Mouse (Mus musculus): ENCODE results near the gene Clic3.
"Not testable (repeated sequence)": the region's sequence is repeated elsewhere in the genome, so short reads cannot be mapped to it uniquely, and the experiment has no call there.

The Clic3 gene

DNA sequence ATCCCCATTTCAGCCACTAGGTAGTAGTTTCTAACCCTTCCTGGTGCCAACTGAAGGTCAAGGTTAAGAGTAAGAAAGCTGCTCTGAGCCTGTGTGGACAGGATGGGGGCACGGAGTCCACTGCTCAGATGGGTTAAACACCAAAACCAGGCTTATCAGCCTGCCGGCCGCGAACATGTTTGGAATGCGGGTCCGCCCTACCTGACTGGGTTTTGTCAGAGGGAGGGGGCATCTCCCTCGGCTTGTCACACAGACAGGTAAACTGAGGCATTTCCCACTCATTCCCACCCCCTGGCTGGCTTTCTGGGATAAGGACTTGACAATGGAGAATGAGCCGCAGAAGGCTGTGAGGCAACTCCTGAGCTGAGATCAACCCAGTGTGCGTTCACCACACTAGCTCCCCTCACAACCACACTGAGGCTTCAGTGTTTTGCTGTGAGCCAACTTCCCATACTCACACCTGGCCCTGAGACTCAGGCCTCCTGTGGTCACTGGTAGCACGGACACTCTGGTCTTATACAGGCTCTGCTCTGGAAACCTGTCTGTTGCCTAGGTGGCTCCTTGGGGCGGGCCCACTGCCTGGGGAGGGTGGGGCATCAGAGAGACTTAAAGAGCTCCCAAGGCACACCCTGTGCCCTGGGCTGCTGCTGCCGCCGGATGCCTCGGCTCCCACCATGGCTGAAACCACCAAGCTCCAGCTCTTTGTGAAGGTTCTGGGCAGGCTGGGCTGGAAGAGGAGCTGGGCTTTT, at the start of gene Clic3:
Gene Clic3, plus strand, starts transcription at position 634 of the 749 bp plus-strand sequence.
- peak; percentile 67 for DNase-seq

DNA sequence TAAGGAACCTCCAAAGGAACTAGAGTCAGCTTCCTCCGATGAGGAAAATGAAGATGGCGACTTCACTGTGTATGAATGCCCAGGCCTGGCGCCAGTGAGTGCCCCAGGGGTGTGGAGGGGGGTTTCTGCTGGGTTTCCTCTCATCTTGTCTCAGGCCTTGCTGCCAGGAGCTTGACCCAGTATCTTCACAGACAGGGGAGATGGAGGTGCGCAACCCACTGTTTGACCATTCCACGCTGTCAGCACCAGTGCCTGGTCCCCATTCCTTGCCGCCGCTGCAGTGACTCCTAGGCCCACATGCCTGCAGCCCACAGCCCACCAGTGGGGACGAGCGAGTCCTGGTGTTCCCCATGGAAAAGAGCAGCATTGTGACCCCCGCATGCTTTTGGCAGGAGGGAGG, 47.7 kb upstream of the Clic3 start:
- no peak for DNase-seq

DNA sequence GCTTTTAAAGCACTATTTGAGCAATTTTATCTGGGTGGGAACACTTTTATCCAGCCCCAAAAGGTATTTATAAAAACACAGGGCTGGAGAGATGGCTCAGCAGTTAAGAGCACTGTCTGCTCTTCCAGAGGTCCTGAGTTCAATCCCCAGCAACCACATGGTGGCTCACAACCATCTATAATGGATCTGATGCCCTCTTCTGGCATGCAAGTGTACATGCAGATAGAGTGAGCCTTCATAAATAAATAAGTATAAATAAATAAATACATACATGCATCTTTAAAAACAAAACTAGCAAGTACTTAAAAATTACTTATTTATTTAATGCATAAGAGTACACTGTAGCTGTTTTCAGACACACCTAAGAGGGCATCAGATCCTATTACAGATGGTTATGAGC, 43.2 kb upstream of the Clic3 start:
- DNase-seq = not testable (repeated sequence)

DNA sequence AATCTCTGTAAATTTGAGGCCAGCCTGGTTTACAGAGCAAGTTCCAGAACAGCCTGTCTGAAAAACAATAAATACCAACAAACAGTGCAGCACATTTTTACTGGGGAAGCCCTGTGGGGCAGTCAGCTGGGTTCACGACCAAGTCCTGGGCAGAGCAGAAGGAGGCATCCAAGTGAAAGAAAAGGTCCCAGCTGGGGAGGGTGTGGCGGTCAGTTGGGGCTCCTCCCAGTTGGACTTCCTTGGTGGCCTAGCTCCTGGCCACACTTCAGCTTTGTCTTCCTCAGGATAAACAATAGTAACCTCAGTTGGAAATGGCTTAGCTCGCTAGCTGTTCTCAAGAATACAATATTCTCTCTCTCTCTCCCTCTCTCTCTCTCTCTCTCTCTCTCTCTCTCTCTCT, 39.2 kb upstream of the Clic3 start:
- no peak for DNase-seq

DNA sequence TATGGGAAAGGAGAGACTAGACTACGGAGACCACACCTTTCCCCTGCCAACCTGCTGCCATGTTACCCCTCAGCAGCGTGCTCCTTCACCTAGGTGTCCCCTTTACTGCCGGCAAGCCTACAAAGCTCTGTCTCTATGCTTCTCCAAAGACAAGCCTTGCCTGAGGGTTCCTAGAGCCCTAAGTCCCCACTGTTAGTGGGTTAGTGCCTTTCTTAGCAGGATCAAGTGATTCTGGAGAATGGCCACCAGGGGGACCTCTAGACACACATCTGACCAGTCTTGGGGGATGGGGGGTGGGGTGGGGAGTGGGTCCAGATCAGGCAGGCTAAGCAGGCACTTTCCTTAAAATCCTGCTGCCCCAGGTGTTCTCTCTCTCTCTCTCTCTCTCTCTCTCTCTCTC, 34.7 kb upstream of the Clic3 start:
- peak; percentile 59 for DNase-seq

DNA sequence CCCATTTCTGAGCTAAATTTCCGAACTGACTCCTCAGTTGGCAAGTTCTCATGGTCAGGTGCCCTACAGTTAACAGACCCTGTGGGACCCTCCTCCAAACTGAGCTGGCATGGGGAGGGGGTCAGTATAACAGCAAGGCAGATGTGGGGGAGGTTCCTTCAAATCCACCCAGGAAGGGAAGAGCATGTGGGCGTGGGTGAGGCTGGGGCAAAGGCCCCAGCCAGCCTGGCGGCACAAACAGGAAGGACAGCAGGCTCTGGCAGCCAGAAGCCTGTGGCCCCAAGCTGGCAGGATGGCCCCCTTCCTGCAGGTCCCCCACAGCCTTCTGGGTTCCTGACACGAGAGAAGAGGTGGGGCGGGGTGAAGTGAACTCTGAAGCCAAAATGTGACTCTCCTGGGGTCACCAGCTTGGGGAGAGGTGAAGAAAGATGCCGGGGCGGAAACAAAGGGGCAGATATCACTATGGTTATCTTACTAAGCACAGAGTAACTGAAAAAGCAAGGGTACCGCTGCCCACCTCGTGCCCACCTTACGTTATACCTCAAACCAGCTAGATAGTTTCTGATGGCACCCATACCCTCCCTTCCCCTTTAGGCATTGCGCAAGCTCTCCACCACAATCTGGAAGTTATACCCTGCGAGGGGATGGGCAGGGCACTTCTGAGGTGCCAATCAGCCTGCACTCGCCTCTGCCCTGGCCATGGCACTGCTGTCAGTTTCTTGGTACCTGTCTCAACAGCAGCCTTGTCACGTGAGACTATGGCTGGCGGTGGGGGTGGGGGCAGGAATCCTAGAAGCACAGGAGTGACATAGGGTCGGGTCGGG, 33.8 kb upstream of the Clic3 start, which contains the start of gene Fut7:
Gene Fut7, plus strand, starts transcription at position 681 of the 824 bp plus-strand sequence.
- DNase-seq = no peak

DNA sequence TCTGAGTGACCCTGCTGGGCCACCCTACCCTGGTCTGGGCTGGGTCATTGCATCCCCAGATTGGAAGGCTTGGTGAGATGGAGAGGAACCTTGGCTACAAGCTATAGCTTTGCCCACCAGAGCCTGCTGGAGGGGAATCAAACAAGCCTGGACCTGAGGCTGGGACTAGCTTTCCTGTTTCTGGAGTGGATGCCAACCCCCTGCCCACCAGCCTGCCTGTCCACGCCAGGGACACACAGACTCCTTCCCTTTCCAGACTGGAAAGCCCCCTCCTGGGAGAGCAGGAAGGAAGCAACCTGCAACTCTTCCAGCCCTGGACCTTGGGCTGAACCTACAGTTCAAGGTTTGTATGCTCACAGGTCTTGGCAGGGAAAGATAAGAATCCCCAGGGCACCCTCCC, 33.0 kb upstream of the Clic3 start:
- DNase-seq = no peak

DNA sequence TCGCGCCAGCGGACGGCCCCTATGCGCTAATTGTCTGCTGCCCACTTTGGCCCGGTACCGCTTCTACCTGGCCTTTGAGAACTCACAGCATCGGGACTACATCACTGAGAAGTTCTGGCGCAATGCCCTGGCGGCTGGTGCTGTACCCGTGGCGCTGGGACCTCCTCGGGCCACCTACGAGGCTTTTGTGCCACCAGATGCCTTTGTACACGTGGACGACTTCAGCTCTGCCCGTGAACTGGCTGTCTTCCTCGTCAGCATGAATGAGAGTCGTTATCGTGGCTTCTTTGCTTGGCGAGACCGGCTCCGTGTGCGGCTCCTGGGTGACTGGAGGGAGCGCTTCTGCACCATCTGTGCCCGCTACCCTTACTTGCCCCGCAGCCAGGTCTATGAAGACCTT, 31.2 kb upstream of the Clic3 start:
- no peak for DNase-seq

DNA sequence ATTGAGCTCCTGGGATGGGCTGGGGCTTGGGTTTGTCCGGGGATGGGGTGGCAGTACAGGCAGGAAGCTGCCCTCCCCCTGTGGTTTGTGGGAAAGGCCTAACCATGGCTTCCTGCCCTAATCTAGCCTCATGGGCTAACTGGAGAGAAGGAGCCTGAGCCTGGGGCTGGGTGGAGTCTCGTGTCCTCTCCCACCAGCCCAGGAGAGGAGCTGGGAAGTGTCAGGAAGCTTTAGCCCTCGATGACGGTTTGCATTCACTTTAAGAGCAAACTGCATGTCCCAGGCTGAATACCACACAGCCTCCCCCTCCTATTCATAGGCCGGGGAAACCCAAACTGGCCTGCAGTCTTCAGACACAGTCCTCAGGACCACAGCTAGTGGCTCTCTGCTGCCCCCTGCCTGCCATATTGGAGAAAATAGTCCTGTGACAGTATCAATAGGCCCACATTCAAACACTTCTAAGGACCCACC, 29.9 kb upstream of the Clic3 start:
- DNase-seq = peak; percentile 78

DNA sequence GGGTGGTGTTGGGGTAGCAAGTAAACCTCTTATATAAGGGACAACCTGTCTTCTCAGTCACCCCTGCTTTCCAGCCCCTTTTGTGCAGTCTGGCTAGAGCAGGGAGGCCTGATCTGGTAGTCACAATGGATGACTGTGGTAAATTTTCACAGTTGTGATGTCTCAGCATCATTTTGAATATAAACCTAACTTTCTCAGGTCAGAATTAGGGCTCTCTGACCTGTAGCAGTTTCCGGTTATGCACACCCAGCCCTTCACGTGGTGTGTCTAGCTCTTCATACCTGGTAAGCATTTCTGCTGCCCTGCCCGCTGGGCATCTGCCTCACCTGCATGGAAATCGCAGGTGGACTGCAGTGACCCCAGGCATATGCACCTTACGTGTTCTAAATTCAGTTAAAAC, 29.4 kb upstream of the Clic3 start:
- no peak for DNase-seq

DNA sequence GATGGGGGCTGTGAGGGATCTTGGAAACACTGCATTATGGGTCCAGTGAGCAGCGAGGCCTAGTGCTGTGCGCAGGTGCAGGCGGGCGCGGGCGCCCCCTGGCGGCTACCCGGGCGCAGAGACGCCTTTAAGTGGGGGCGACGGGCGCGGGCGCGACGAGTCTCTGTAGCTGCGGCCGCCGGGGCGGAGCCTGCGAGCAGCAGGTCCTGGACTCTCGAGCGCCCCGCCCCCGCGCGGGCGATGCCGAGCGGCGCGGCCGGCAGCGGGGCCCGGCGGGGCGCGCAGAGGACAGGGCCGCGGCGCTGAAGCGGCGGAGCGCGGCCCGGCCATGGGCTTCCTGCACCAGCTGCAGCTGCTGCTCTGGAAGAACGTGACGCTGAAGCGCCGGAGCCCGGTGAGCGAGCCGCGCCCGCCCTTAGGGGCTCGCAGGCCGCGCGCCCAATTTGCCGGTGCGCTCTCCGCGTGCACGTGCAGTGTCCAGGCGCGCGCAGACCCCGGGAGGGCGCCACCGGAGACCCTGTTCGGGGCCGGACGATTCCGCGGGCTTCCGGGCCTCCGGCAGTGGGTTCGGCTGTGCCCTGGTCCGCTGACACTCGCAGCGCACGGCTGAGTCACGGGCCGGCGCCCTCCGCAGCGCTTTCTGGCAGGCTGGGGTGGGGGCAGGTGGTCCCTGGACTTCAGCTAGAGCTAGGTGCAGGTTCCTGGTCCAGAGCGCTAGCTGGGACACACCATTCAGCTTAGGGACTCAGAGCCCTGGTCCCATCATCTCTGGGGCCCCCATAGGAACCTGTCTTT, 28.0 kb upstream of the Clic3 start, which contains the start of gene Abca2:
Gene Abca2, plus strand, starts transcription at position 262 of the 795 bp plus-strand sequence.
- peak; percentile 93 for DNase-seq

DNA sequence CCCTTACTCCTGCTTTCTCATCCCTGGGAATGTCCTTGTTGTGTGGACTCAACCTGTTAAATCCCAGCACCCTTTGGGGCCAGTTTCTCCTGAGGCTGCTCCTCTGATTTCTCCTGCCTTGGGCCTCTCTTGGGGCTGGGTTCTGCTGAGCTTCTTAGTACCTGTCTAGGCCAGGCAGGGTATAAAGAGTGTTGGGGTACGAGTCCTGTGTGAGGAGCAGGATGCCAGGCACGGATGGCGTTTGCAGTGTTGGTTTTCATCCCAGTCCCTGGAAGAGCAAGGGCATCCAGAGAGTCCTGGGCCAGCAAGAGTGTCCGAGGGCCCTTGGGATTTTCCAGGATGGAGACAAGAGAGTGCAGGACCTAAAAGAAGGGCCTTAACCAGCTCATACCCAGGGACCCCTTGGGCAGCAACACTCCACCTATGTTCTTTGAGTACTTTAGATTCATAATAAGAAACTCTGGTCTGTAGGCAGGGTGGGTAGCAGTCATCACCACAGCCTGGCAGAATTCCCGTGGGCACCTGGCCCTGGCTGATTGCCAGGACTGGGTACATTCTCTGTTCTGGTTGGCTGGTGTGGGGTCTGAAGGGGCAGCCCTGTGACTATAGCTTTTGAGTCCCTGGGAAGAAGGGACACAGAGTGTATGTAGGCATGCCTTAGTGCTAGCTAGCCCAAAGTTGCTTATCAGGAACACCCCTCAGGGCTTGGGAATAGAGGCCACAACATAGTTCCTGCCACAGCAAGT, 27.0 kb upstream of the Clic3 start:
- DNase-seq = no peak

DNA sequence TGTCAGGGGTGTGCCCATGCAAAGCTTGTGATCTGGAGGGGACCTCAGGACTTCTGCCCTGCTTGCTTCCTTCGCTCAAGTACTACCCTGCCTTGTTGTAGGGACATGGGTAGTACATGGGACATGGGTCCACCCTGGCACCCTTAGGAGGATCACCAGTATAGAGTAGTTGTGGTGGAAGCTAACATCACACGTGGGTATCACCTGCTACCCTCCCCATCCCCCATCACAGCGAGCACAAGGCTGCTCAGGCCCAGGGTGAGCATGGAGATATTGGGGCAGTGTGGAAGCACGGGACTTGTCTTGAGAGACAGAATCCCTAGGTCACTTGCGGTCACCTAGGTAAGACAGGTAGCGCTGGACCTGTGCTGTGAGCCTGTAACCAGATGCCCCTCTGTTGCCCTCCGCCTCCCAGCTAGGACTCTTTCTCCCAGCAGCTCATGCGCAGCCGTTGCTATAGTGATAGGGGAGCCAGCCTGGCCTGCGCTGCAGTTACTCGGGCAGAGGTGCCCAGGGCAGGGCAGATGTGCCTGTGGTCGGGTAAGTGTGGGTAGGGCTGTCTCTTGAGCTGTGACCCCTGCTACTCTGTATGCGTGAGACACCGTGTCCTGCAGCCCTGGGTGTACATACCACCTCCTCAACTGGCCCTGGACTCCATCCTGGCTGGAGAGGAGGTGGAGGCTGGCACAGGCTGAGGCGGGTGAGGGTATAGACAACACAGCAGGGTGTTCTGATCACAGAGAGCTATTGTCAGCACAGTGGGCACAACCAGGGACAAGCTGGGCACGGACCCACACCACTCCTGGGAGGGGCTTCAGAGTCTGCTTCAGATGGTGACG, 26.0 kb upstream of the Clic3 start:
- DNase-seq = no peak

DNA sequence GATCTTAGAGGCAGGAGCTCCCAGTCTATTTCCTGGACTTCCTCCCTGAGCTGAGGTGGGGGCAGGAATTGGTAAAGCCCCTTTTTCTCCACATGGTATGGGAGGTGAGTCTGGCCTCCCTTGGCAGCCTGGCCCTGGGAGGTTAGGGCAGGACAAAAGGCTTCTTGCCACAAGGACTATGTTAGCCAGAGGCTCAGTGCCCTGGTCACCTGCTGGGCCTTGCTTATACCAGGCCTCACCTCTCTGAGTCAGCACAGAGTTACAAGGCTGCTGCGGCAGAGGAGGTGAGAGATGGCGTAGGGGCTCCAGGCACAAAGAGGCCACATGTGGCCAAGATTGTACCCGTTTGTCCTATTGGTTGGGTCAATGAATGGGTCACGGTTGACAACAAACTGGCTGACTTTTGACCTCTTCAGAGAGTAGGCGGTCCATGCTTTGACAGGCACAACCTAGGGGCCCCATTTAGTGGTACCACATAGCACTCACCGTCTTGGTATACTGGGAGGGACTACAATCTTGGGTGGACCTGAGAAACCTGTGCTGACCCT, 25.3 kb upstream of the Clic3 start:
- no peak for DNase-seq

DNA sequence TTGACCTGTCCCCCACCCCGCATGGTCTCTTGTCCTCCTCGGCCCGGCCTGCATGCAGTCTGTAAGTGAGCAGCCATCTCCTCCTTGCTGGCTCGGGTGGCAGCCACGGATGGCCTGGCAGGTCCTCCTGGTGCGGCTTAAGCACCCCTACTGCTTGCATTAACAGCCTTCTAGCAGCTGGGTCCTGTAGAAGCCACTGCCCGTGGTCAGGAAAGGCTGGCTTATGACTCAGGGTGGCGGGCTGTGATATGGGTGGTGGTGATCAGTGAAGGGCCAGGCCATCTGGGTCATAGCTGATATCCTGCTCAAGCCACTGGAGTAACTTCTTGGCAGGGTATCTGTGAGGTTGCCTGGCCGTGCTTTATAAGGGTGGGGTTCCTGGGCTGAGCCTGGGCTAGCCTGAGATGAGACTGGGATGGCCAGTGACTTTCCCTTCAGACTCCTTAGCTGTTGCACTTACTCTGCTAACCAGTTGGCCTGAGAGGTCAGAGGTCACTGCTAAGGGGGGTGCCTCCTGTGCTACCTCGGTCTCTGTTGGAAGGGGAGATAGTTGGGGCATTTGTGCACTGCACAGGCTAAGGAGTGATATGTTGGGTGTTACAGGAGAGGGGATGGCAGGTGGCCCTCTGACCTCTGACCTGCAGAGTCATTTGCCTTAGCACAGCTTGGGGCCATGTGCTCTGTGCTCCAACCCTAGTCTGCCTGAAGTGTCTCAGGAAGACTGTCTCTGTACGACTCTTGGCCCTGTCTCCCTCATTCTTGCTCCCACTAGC, 24.1 kb upstream of the Clic3 start:
- no peak for DNase-seq

DNA sequence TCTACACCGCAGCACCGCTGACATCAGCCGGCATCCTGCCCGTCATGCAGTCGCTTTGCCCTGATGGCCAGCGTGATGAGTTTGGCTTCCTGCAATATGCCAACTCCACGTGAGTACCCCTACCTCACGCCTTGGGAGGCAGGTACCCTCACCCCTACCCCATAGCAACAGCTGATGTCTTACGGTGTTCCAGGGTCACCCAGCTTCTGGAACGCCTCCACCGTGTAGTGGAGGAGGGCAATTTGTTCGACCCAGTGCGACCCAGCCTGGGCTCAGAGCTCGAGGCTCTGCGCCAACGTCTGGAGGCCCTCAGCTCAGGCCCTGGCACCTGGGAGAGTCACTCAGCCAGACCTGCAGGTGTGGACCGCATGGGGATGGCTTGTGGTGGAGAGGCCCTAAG, 23.5 kb upstream of the Clic3 start:
- DNase-seq = no peak

DNA sequence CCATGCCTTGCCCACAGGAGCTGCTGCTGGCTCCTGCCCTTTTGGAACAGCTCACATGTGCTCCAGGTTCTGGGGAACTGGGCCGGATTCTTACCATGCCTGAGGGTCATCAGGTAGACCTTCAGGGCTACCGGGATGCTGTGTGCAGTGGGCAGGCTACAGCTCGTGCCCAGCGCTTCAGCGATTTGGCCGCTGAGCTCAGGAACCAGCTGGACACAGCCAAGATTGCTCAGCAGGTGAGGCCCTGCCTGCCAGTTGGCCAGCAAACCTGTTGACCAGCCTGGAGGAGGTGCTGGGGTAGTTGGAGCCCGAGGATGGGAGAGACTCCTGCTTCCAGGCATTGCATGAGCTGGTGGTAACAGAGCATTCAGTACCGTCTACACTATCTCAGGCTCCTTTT, 22.3 kb upstream of the Clic3 start:
- no peak for DNase-seq

DNA sequence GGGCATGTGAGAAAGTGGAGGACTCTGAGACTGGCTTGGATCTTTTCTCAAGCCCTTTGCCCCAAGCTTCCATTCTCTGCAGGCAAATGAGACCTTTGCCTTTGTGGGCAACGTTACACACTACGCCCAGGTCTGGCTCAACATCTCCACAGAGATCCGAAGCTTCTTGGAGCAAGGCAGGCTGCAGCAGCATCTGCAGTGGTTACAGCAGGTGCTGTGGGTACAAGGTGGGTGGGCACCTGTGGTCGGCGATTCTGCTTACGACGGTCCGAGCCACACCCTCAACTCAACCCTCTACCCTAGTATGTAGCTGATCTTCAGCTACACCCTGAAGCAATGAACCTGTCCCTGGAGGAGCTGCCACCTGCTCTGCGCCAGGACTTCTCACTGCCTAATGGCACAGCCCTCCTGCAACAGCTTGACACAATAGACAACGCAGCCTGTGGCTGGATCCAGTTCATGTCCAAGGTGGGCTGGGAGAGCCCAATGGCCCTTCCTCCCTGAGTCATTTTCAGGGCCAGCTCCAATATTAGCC, 20.3 kb upstream of the Clic3 start:
- DNase-seq = no peak

DNA sequence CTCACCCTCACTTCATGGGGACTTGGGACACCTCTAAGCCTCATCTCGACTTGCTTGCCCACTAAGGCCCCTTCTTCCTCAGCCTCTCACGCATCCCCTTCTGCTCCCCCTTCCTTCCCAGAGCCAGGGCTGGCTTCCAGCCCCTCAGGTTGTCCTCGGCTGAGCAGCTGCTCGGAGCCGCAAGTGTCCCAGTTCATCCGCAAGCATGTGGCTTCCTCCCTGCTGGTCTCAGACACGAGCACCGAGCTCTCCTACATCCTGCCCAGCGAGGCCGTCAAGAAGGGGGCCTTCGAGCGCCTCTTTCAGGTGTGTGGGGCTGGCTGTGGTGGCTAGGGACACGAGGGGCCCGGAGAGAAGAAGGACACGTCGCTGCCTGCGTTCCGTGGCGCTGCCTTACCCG, 15.6 kb upstream of the Clic3 start:
- DNase-seq = no peak

DNA sequence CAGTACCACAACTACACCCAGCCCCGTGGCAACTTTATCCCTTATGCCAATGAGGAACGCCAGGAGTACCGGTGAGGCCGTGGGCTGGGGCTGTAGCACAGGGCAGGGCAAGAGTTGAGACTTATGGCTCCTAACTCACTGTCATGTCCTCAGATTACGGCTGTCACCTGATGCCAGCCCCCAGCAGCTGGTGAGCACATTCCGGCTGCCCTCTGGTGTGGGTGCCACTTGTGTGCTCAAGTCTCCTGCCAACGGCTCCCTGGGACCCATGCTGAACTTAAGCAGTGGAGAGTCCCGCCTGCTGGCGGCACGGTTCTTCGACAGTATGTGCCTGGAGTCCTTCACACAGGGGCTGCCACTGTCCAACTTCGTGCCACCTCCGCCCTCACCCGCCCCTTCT, 14.0 kb upstream of the Clic3 start:
- DNase-seq = no peak
